Mouse (Mus musculus): ENCODE measurements around the gene Fig4. TPM values are rescaled to one million over a fixed set of nuclear protein-coding genes. Genes with fewer than 3 reads are reported as not detected.

The Fig4 gene
- total RNA-seq (2023), result 10 to 100 TPM; 20.3 to 20.8 TPM

DNA sequence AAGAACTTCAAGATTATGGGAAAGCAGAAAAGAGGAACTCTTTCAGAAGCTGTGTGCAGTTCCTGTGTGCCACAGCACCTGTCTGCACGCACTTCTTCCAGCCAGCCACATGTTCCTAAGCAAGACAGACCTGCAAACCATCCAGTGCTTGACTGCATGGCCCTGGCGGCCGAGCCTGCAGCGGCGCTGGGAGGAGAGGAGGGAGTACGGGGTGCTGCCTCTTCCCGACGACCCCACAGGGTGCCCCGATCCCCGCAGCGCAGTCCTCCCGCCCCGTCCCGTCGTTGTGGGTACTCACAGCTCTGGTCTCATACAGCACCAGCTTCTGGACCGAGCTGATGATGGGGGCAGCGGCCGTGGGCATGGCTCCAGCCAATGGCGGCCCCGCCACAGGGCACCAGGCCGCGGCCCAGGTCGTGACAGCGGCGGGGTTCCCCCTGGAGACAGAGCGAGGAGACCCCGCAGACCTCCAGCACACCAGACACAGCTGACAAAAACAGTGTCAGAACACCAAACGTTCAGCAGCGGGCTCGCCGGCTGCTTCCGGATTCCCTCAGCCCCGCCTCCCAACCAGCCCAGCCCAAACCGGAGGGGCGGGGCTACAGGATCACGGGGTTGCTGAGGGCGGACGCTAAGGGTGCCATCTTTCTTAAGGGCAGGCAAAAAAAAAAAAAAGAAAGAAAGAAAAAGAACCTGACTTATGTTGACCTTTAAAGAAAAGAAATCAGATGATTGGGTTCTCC, at the start of gene Fig4:
Gene Fig4 (minus strand): TSS at position 572 of the 743 bp plus-strand sequence.

DNA sequence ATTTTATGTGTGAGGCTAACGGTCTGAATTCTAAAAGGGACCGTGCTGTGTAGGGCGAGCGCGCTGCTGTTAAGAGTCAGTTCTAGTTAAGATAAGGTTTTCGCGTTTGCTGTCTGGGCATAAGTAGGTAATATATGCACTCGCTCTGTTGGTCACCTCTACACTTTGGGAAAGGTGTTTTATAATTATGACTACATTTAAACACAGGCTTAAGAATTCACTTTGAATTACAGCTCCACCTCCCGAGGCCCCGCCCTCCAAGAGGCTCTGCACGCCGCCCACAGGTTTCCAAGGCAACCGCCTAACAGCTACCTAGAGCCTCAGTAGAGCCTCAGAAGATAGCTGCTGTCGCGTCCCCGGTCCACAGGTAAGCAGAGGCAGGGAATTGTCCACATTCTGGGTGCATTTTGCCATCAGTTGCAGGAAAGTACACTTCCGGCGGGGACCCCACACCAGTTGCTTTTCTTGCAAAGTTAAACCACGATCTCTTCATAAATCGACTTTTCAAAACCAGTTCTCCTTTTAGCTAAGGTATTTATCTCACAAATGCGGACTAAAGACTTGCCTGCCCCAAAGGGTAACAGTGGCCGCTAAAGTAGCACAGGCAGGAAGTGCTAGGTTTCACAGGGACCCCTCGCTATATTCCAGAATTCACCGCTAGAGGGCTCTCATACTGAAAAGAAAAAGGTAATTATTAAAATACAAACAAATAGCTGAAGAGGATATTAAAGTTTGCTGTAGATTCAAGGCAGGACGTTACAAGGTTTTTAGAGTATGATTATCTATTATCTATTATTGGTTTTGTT, 782 bp upstream of the Fig4 start, which contains the start of gene Ak9:
Gene Ak9 (plus strand): TSS at position 342 of the 806 bp plus-strand sequence.

Other genes starting within 250 kb of the Fig4 start
- gene Gpr6, start 231.0 kb downstream of the Fig4 start, total RNA-seq (2023), result not detected
- not detected for gene Ak9, start 720 bp upstream of the Fig4 start, total RNA-seq (2023)
- 10 to 100 TPM; 17.7 to 20.0 TPM for gene Zbtb24, start 147.1 kb upstream of the Fig4 start, total RNA-seq (2023)
- gene Mical1, start 173.1 kb upstream of the Fig4 start, total RNA-seq (2023), result 100 to 1,000 TPM; 233 to 239 TPM
- 10 to 100 TPM; 22.6 to 27.9 TPM for gene Smpd2, start 187.1 kb upstream of the Fig4 start, total RNA-seq (2023)
- gene Ppil6, start 187.2 kb upstream of the Fig4 start, total RNA-seq (2023), result under 1 TPM in 1 of 2 experiments, not detected in 1; 0.47 TPM
- gene Cd164, start 216.2 kb upstream of the Fig4 start, total RNA-seq (2023), result 100 to 1,000 TPM; 145 to 154 TPM

Measured in monocyte, adult 59 days (primary cell).